Mouse (Mus musculus): ENCODE data around the gene Ints1.

DNA sequence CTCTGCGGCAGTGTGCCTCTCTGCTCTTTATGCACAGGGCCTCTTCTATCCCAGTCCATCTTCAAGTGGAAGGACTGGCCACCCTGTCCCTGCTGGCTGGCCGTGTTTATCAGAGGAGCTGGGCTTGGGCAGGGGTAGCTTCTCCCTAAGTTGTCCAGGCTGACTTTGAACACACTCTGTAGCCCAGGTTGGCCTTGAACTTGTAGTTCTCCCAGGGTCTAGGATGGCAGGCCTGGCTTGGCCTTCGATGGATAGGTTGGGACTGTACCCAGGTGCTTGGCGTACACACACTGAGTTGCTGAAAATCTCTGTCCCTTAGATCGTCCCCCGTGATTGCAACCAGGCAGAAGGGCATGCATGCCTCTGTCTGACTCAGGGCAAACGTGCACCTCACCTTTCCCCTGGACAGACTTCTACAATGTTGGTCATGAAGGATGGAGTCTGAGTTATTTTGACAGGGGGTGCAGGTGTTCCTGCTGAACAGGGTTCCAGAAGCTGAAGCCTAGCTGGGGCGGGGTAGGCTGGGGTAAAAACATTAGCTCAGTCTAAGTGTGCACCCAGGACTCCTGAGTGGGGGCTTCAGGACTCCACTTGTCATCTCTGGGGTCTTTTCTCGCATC lies 20.6 kb upstream of the Ints1 start:
- TF ChIP-seq CTCF (IDR thresholded peaks at IDR 0.05; ENCODE audit: low read depth), result no peak
- TF ChIP-seq EP300 (IDR thresholded peaks at IDR 0.05; ENCODE audit: low read depth), result no peak

All from liver, embryonic 14.5 days (tissue).